Mouse (Mus musculus): Measurements from ENCODE around the gene Tuba1a.
"Not testable (repeated sequence)": the region's sequence is repeated elsewhere in the genome, so short reads cannot be mapped to it uniquely, and the experiment has no call there.

- not testable (repeated sequence) for TF ChIP-seq POLR2A (IDR thresholded peaks at IDR 0.05; ENCODE audit: low read depth, low read length); CTCF (IDR thresholded peaks at IDR 0.05; ENCODE audit: extremely low read depth, insufficient read depth, insufficient read length, insufficient replicate concordance)
These were observed 20.4 kb downstream of the Tuba1a start for GRCm38 (mm10) chr15:98933004-98933671.
